ENCODE assay signal across 24 mouse cellular contexts in the genomic region with DNA sequence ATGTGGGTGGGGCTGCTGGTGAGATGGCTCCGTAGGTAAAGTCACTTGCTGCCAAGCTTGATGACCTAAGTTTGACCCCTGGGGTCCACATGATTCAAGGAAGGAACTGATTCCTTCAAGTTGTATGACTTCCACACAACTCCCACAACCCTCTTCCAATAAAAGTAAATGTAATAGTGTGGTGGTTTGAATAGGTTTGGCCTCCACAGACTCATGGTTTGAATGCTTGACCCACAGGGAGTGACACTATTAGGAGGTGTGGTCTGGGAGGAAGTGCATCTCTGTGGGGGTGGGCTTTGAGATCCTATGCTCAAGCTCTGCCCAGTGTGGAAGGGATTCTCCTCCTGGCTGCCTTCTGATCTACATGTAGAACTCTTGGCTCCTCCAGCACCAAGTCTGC. TPM values are rescaled to one million over a fixed set of nuclear protein-coding genes. Genes with fewer than 3 reads are reported as not detected.
DNase-seq lines count a peak whose midpoint lies in the region; TF ChIP-seq lines count a peak whose summit lies in the region.
"Had no signal": no experiment of that assay in that cellular context is flagged by ENCODE, and none has a peak within 500 bp of the region (broad histone marks: within the 10 kb centered on the region; RNA-seq: fewer than 3 reads in every experiment).

No protein-coding gene starts in this region.

- H3K27me3 ChIP-seq in CH12.LX (replicated peaks) = no peaks in the 10 kb centered on the region
- H3K27me3 ChIP-seq: embryonic facial prominence, embryonic 12.5 days; forebrain, embryonic 13.5 days; forebrain, embryonic 15.5 days; Patski had no signal

- dilution Hi-C loops in CH12.LX (cut with MboI; ENCODE audit: extremely low pct_ligation_motif_present, extremely low pct_unique_long_range_greater_than_20kb, low sequenced_read_pairs) = no loop called here

- H3K79me2 ChIP-seq in CH12.LX (replicated peaks; ENCODE audit: control insufficient read depth, extremely low read depth, insufficient read depth, poor library complexity, severe bottlenecking) = no peaks in the 10 kb centered on the region

- no peaks in the 10 kb centered on the region for H3K9me3 ChIP-seq in CH12.LX (replicated peaks; ENCODE audit: low read length)
- H3K9me3 ChIP-seq: embryonic facial prominence, embryonic 10.5 days; embryonic facial prominence, embryonic 12.5 days; forebrain, embryonic 13.5 days; forebrain, embryonic 15.5 days; G1E had no signal

- no peak for TF ChIP-seq POLR2A in CH12.LX (IDR thresholded peaks at IDR 0.05; ENCODE audit: low read depth, low read length)

- no peak overlapping the region for H3K4me2 ChIP-seq in CH12.LX (ENCODE audit: insufficient read depth, low read depth, poor library complexity, severe bottlenecking)
- H3K4me2 ChIP-seq: embryonic facial prominence, embryonic 12.5 days; forebrain, embryonic 13.5 days; forebrain, embryonic 15.5 days had no signal

- TF ChIP-seq EP300 in CH12.LX (IDR thresholded peaks at IDR 0.05; ENCODE audit: low read length) = no peak

- H3K36me3 ChIP-seq in CH12.LX (replicated peaks in 1 of 2; ENCODE audit: control insufficient read depth in 1 of 2, insufficient read depth in 1 of 2, low read length in 1 of 2) = peaks cover 26 to 58% of the 10 kb centered on the region in 2 experiments
- H3K36me3 ChIP-seq: embryonic facial prominence, embryonic 10.5 days; embryonic facial prominence, embryonic 12.5 days; forebrain, embryonic 15.5 days had no signal

- no peak for TF ChIP-seq RAD21 in CH12.LX (IDR thresholded peaks at IDR 0.05; ENCODE audit: low read depth, low read length)

- H3K9ac ChIP-seq in CH12.LX (ENCODE audit: insufficient read depth, low read depth) = no peak overlapping the region
- H3K9ac ChIP-seq: embryonic facial prominence, embryonic 12.5 days; forebrain, embryonic 13.5 days; forebrain, embryonic 15.5 days; forebrain, postnatal 0 days had no signal

- no peak for TF ChIP-seq CTCF in CH12.LX (conservative IDR thresholded peaks at IDR 0.05 in 1 of 2, IDR thresholded peaks at IDR 0.05 in 1 of 2; ENCODE audit: low read depth in 2 of 2, low read length in 2 of 2)

- H3K27ac ChIP-seq in CH12.LX (ENCODE audit: insufficient read depth, low read depth) = no peak overlapping the region
- H3K27ac ChIP-seq: embryonic facial prominence, embryonic 10.5 days; embryonic facial prominence, embryonic 12.5 days; forebrain, embryonic 13.5 days; forebrain, embryonic 15.5 days had no signal

- in situ Hi-C loops in CH12.LX (cut with MboI; ENCODE audit: low pct_ligation_motif_present, low pct_unique_long_range_greater_than_20kb, low sequenced_read_pairs) = no loop called here

- peak; percentile 78 for DNase-seq in heart, adult 11 months
- DNase-seq in heart, adult 8-10 months (ENCODE audit: low spot score) = no peak
- no peak for DNase-seq in CH12.LX (ENCODE audit: extremely low read depth)
- DNase-seq in ES-CJ7 (ENCODE audit: low read depth, low spot score) = peak; percentile 69
- DNase-seq in R1 (ENCODE audit: low read depth, low spot score) = peak; percentile 76
- DNase-seq in spleen, postnatal 36 days (ENCODE audit: low spot score in 2 of 2) = no peak
- DNase-seq in urinary bladder, postnatal 4 days (ENCODE audit: low spot score in 2 of 2) = no peak
- no peak for DNase-seq in urinary bladder, adult 2 months (ENCODE audit: low spot score)
- DNase-seq: adrenal gland, adult 8-10 months; adrenal gland, postnatal 14 days; adrenal gland, postnatal 36 days; B cell, adult 2 months; cerebellum, adult 11-12 months; cerebellum, adult 2 months; cerebellum, adult 9-10 months; cerebellum, postnatal 10 days; cerebellum, postnatal 25 days; forebrain, postnatal 0 days had no signal

- H3K4me3 ChIP-seq in CH12.LX (replicated peaks in 1 of 3; ENCODE audit: low read depth in 2 of 3, low read length in 2 of 3, poor library complexity in 1 of 3) = no peak overlapping the region
- H3K4me3 ChIP-seq: embryonic facial prominence, embryonic 10.5 days; embryonic facial prominence, embryonic 12.5 days; forebrain, embryonic 13.5 days; forebrain, embryonic 15.5 days had no signal

- no peaks in the 10 kb centered on the region for H3K4me1 ChIP-seq in CH12.LX (ENCODE audit: control insufficient read depth in 1 of 2, insufficient read depth in 2 of 2)
- H3K4me1 ChIP-seq: embryonic facial prominence, embryonic 10.5 days; embryonic facial prominence, embryonic 12.5 days; forebrain, embryonic 13.5 days; forebrain, embryonic 15.5 days had no signal

TF ChIP-seq in CH12.LX, 34 proteins besides CTCF, POLR2A, EP300 and RAD21:
- TF ChIP-seq POLR2AphosphoS2 (IDR thresholded peaks at IDR 0.05; ENCODE audit: low read depth, low read length) (peak; percentile 44; the same call in 1 of the 2 replicates), MXI1 (IDR thresholded peaks at IDR 0.05; ENCODE audit: low read depth, low read length) (no peak), BHLHE40 (IDR thresholded peaks at IDR 0.05; ENCODE audit: low read depth, low read length) (no peak)

RNA-seq across cellular contexts. Expression of gene Kpna1, which starts 4.5 kb away (rescaled TPM):
- 100 to 1,000 TPM; 115 to 133 (median 122) TPM for total RNA-seq in heart, adult 8-10 months (2022)
- 22.1 and 29.8 TPM in 2 replicates for total RNA-seq in CH12.LX (2012; rRNA removed)
- 57.9 and 66.6 TPM in 2 replicates for total RNA-seq in CH12.LX (2014; rRNA removed)
- polyA plus RNA-seq in CH12.LX (2012; ENCODE audit: insufficient read length, low read depth) = 63.9 and 74.1 TPM in 2 replicates
- polyA plus RNA-seq in urinary bladder, adult 2 months (2012; rRNA removed) = 18.0 and 21.2 TPM in 2 replicates

RNA-seq across cellular contexts. Expression of gene Dtx3l, which starts 35.1 kb away (rescaled TPM):
- 10 to 100 TPM in 2 of 4 experiments, 1 to 10 TPM in 2; 8.1 to 11.3 (median 10.3) TPM for total RNA-seq in heart, adult 8-10 months (2022)
- total RNA-seq in CH12.LX (2012; rRNA removed) (10.7 and 14.4 TPM in 2 replicates), CH12.LX (2014; rRNA removed) (20.4 and 21.1 TPM in 2 replicates)
- 12.8 and 17.4 TPM in 2 replicates for polyA plus RNA-seq in CH12.LX (2012; ENCODE audit: insufficient read length, low read depth)
- 13.2 and 18.3 TPM in 2 replicates for polyA plus RNA-seq in urinary bladder, adult 2 months (2012; rRNA removed)

RNA-seq across cellular contexts. Expression of gene Parp9, which starts 35.8 kb away (rescaled TPM):
- total RNA-seq in heart, adult 8-10 months (2022) = 10 to 100 TPM in 2 of 4 experiments, 1 to 10 TPM in 2; 7.5 to 11.6 (median 9.8) TPM
- total RNA-seq in CH12.LX (2012; rRNA removed) = 26.1 and 30.3 TPM in 2 replicates
- total RNA-seq in CH12.LX (2014; rRNA removed) = 53.1 and 56.9 TPM in 2 replicates
- 33.2 and 34.3 TPM in 2 replicates for polyA plus RNA-seq in CH12.LX (2012; ENCODE audit: insufficient read length, low read depth)
- polyA plus RNA-seq in urinary bladder, adult 2 months (2012; rRNA removed) = 20.3 and 25.3 TPM in 2 replicates

Comparison
In these comparisons a context has a peak if more than half of its experiments do, and no peak if none do; other contexts are left out.
1. DNase-seq: peak in heart, adult 11 months (single experiment), ES-CJ7 (single experiment) and R1 (single experiment); none in heart, adult 8-10 months (single experiment), CH12.LX (single experiment), spleen, postnatal 36 days (0 of 2), urinary bladder, postnatal 4 days (0 of 2) and urinary bladder, adult 2 months (single experiment).